Mouse (Mus musculus): Measurements from ENCODE around the gene Itpa. TPM values are rescaled to one million over a fixed set of nuclear protein-coding genes. Genes with fewer than 3 reads are reported as not detected.
A peak's percentile ranks its signal among the peaks of the same experiment; 100 is the strongest.

Itpa gene
- polyA plus RNA-seq, 1 experiment from 2014 or later, result 123 TPM

- 91% methylated on average over 11 of the region's 11 CpGs for WGBS
- Histone ChIP-seq H3K9me3 (no peaks in the 10 kb centered on the region), H3K4me3 (peak overlapping the region; percentile 57), H3K4me2 (peak overlapping the region; percentile 67), H3K36me3 (peaks cover 17% of the 10 kb centered on the region), H3K4me1 (replicated peaks) (peaks cover 32% of the 10 kb centered on the region), H3K9ac (peak overlapping the region; percentile 69), H3K27me3 (no peaks in the 10 kb centered on the region), H3K27ac (replicated peaks) (peak overlapping the region; percentile 98)
- ATAC-seq (ENCODE audit: low FRiP score, low read depth), result no peak
Measured at GRCm38 (mm10) chr2:130663342-130663741, 4.1 kb upstream of the Itpa start.

- H3K4me1 ChIP-seq (replicated peaks), result peaks cover 40% of the 10 kb centered on the region
- H3K36me3 ChIP-seq, result peaks cover 11% of the 10 kb centered on the region; the same call in 1 of the 2 replicates
- peak; percentile 96 for ATAC-seq (ENCODE audit: low FRiP score, low read depth)
- peak within 1 kb of the TSS; percentile 98 for H3K27ac ChIP-seq (replicated peaks)
- H3K4me3 ChIP-seq, result peak within 1 kb of the TSS; percentile 57
- H3K4me2 ChIP-seq, result peak within 1 kb of the TSS; percentile 67
- H3K9ac ChIP-seq, result peak within 1 kb of the TSS; percentile 69
- under 1% methylated on average over 40 of the region's 40 CpGs for WGBS
- no peaks in the 10 kb centered on the region for H3K9me3 ChIP-seq
- H3K27me3 ChIP-seq, result no peaks in the 10 kb centered on the region
Measured at GRCm38 (mm10) chr2:130664102-130664701, 3.2 kb upstream of the Itpa start, which contains the start of gene Ddrgk1. Gene Ddrgk1 (minus strand): TSS chr2:130664659.

GRCm38 (mm10) chr2:130677211-130677610 is 9.8 kb downstream of the Itpa start:
- Histone ChIP-seq H3K36me3 (peaks cover 89% of the 10 kb centered on the region), H3K4me3 (no peak overlapping the region), H3K4me1 (replicated peaks) (no peaks in the 10 kb centered on the region), H3K9me3 (no peaks in the 10 kb centered on the region), H3K9ac (no peak overlapping the region), H3K4me2 (no peak overlapping the region), H3K27ac (replicated peaks) (no peak overlapping the region), H3K27me3 (no peaks in the 10 kb centered on the region)
- WGBS, result 90% methylated on average over 10 of the region's 10 CpGs
- no peak for ATAC-seq (ENCODE audit: low FRiP score, low read depth)

GRCm38 (mm10) chr2:130679154-130679553 is 11.7 kb downstream of the Itpa start:
- no peaks in the 10 kb centered on the region for H3K9me3 ChIP-seq
- H3K4me2 ChIP-seq, result no peak overlapping the region
- no peak overlapping the region for H3K27ac ChIP-seq (replicated peaks)
- ATAC-seq (ENCODE audit: low FRiP score, low read depth), result no peak
- 99% methylated on average over 12 of the region's 12 CpGs for WGBS
- H3K4me1 ChIP-seq (replicated peaks), result no peaks in the 10 kb centered on the region
- peaks cover 71% of the 10 kb centered on the region for H3K36me3 ChIP-seq
- no peak overlapping the region for H3K9ac ChIP-seq
- H3K27me3 ChIP-seq, result no peaks in the 10 kb centered on the region
- H3K4me3 ChIP-seq, result no peak overlapping the region

- Histone ChIP-seq H3K9me3 (no peaks in the 10 kb centered on the region), H3K36me3 (peaks cover 66% of the 10 kb centered on the region), H3K4me2 (no peak overlapping the region), H3K27me3 (no peaks in the 10 kb centered on the region), H3K9ac (no peak overlapping the region), H3K4me3 (no peak overlapping the region), H3K4me1 (replicated peaks) (no peaks in the 10 kb centered on the region), H3K27ac (replicated peaks) (no peak overlapping the region)
- 88% methylated on average over 6 of the region's 6 CpGs for WGBS
- ATAC-seq (ENCODE audit: low FRiP score, low read depth), result no peak
Measured at GRCm38 (mm10) chr2:130679899-130680298, 12.5 kb downstream of the Itpa start.

GRCm38 (mm10) chr2:130681531-130681930 is 14.1 kb downstream of the Itpa start:
- no peak overlapping the region for H3K27ac ChIP-seq (replicated peaks)
- WGBS, result 87% methylated on average over 3 of the region's 3 CpGs
- H3K4me3 ChIP-seq, result no peak overlapping the region
- H3K9ac ChIP-seq, result no peak overlapping the region
- no peaks in the 10 kb centered on the region for H3K27me3 ChIP-seq
- no peaks in the 10 kb centered on the region for H3K9me3 ChIP-seq
- H3K4me2 ChIP-seq, result no peak overlapping the region
- ATAC-seq (ENCODE audit: low FRiP score, low read depth), result no peak
- H3K36me3 ChIP-seq, result peaks cover 50% of the 10 kb centered on the region
- H3K4me1 ChIP-seq (replicated peaks), result no peaks in the 10 kb centered on the region

- H3K27me3 ChIP-seq, result no peaks in the 10 kb centered on the region
- no peaks in the 10 kb centered on the region for H3K9me3 ChIP-seq
- H3K4me1 ChIP-seq (replicated peaks), result no peaks in the 10 kb centered on the region
- no peak overlapping the region for H3K4me3 ChIP-seq
- H3K36me3 ChIP-seq, result peaks cover 13% of the 10 kb centered on the region
- H3K4me2 ChIP-seq, result no peak overlapping the region
- ATAC-seq (ENCODE audit: low FRiP score, low read depth), result no peak
- 92% methylated on average over 9 of the region's 9 CpGs for WGBS
- no peak overlapping the region for H3K9ac ChIP-seq
- no peak overlapping the region for H3K27ac ChIP-seq (replicated peaks)
Measured at GRCm38 (mm10) chr2:130685426-130685825, 18.0 kb downstream of the Itpa start.

GRCm38 (mm10) chr2:130689011-130689410 is 21.6 kb downstream of the Itpa start:
- no peak overlapping the region for H3K9ac ChIP-seq
- no peaks in the 10 kb centered on the region for H3K36me3 ChIP-seq
- H3K27ac ChIP-seq (replicated peaks), result no peak overlapping the region
- no peak overlapping the region for H3K4me2 ChIP-seq
- ATAC-seq (ENCODE audit: low FRiP score, low read depth), result no peak
- H3K27me3 ChIP-seq, result no peaks in the 10 kb centered on the region
- no peak overlapping the region for H3K4me3 ChIP-seq
- 90% methylated on average over 2 of the region's 2 CpGs for WGBS
- H3K9me3 ChIP-seq, result no peaks in the 10 kb centered on the region
- H3K4me1 ChIP-seq (replicated peaks), result no peaks in the 10 kb centered on the region

- 51% methylated on average over 3 of the region's 3 CpGs for WGBS
- H3K4me1 ChIP-seq (replicated peaks), result peaks cover 20% of the 10 kb centered on the region
- H3K27ac ChIP-seq (replicated peaks), result no peak overlapping the region
Measured at GRCm38 (mm10) chr2:130693563-130693962, 26.2 kb downstream of the Itpa start.

GRCm38 (mm10) chr2:130696700-130697152 is 29.3 kb downstream of the Itpa start:
- Histone ChIP-seq H3K36me3 (no peaks in the 10 kb centered on the region), H3K27ac (replicated peaks) (no peak overlapping the region), H3K27me3 (peaks cover 41% of the 10 kb centered on the region), H3K4me3 (peak overlapping the region; percentile 57), H3K9me3 (no peaks in the 10 kb centered on the region), H3K9ac (peak overlapping the region; percentile 47), H3K4me2 (peak overlapping the region; percentile 100), H3K4me1 (replicated peaks) (peaks cover 20% of the 10 kb centered on the region)
- whole genome bisulfite sequencing, result under 1% methylated on average over 31 of the region's 31 CpGs
- no peak; the same call in 1 of the 2 replicates for ATAC-seq (ENCODE audit: low FRiP score, low read depth)

More at GRCm38 (mm10) chr2:130693563-130693962, 26.2 kb downstream of the Itpa start:
- Histone ChIP-seq H3K27me3 (peaks cover 35% of the 10 kb centered on the region), H3K9me3 (no peaks in the 10 kb centered on the region), H3K9ac (no peak overlapping the region), H3K36me3 (no peaks in the 10 kb centered on the region), H3K4me2 (no peak overlapping the region), H3K4me3 (no peak overlapping the region)
- no peak for ATAC-seq (ENCODE audit: low FRiP score, low read depth)

GRCm38 (mm10) chr2:130697153-130697810 is 29.9 kb downstream of the Itpa start, which contains the start of gene Slc4a11:
Gene Slc4a11 (minus strand): TSS chr2:130697519.
- peak; percentile 66 for ATAC-seq (ENCODE audit: low FRiP score, low read depth)
- H3K4me1 ChIP-seq (replicated peaks), result peaks cover 20% of the 10 kb centered on the region
- H3K27me3 ChIP-seq, result peaks cover 41% of the 10 kb centered on the region
- H3K9ac ChIP-seq, result peak within 1 kb of the TSS; percentile 47
- no peaks in the 10 kb centered on the region for H3K36me3 ChIP-seq
- H3K4me2 ChIP-seq, result peak within 1 kb of the TSS; percentile 100
- WGBS, result under 1% methylated on average over 62 of the region's 65 CpGs
- H3K4me3 ChIP-seq, result peak within 1 kb of the TSS; percentile 57
- no peaks in the 10 kb centered on the region for H3K9me3 ChIP-seq
- H3K27ac ChIP-seq (replicated peaks), result no peak within 1 kb of the TSS

- Histone ChIP-seq H3K4me1 (replicated peaks) (peaks cover 20% of the 10 kb centered on the region), H3K9ac (peak overlapping the region; percentile 47; the same call in 1 of the 2 replicates), H3K27ac (replicated peaks) (no peak overlapping the region), H3K36me3 (no peaks in the 10 kb centered on the region), H3K4me3 (peak overlapping the region; percentile 57), H3K9me3 (no peaks in the 10 kb centered on the region), H3K27me3 (peaks cover 41% of the 10 kb centered on the region), H3K4me2 (peak overlapping the region; percentile 100)
- WGBS, result 2% methylated on average over 14 of the region's 14 CpGs
- no peak for ATAC-seq (ENCODE audit: low FRiP score, low read depth)
Measured at GRCm38 (mm10) chr2:130697821-130698266, 30.4 kb downstream of the Itpa start.
